Mouse (Mus musculus) lung, adult 2 months (tissue): ENCODE results near the gene Sys1.

Experiments
- CTCF ChIP-seq: fragments of 200-500 bp; IDR thresholded peaks from 2 replicates; pipeline ENCODE4 v1.5.1; 2011; ENCODE audit warnings: mild to moderate bottlenecking, low read length, control low read depth; ENCODE audit not compliant: insufficient read depth
- POLR2A ChIP-seq: fragments of 200-500 bp; IDR thresholded peaks from 2 replicates; pipeline ENCODE4 v1.6.1; 2011; ENCODE audit warnings: low read depth, mild to moderate bottlenecking, control low read depth, low read length, borderline replicate concordance; ENCODE audit errors: extremely low read depth

GRCm38 (mm10) chr2:164442315-164443050 lies 14.3 kb upstream of the Sys1 start:
- no peak for TF ChIP-seq CTCF
- peak; percentile 22; the same call in 1 of the 2 replicates for TF ChIP-seq POLR2A
